Mouse (Mus musculus) liver (tissue): ENCODE data around the gene Tcf7l2.

Experiments used
- DNase-seq: peaks from one replicate; pipeline ENCODE4 v3.0.0-alpha.2; 2020; ENCODE audit warnings: mixed read lengths

Gene Tcf7l2

DNA sequence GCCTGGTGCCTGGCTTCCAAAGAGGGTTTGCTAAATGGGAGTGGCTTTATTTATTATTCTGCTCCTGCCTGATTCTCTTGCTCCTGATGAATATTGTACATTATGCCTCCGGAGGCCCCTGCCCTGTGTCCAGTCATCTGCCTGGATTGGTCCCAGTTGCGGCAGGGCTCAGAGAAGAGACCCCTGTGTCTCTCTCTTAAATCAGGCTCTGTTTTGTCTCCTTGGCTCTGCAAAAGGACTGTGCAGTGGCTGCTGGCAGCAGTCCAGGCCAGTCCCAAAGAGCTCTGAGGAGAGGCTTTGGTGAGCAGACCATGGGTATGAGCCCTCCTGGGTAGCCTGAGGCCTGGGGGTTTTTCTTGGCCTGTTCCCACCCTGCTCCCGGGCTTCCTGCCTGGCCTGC, 211.6 kb downstream of the Tcf7l2 start:
- DNase-seq = no peak

DNA sequence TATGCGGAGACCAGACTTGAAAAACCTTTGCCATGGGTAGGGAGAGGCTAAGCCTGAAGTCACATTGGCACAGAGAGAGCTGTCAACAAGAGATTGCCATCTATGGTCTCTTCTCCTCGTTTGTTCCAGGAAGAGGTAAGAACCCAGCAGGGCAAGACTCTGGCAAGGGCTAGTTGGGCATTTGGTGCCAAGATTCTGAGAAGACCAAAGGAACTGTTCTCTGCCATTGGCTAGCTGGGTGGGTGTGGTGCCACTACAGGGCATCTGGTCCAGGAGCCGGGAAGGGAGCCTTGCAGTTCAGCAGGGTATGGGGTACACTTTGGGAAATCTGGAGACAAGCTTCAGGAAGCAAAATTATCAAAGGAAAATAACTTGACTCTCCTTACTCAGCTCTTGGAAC, 213.5 kb downstream of the Tcf7l2 start:
- no peak for DNase-seq

DNA sequence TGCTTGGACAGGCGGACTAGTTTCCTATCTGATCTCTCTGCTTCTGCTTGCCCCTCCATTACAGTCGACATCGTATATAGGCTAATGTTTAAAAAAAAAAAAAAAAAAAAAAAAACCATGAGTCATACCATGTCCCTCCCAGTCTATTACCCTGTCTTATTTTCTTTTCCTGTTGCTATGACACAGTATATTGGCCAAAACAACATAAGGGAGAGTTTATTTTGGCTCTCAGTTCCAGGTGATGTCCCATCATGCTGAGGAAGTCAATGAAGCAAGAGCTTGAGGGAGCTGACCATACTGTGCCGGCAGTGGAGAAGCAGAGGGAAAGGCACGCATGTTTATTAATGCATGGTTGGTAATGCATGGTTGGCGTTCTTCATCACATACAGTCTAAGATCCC, 215.1 kb downstream of the Tcf7l2 start:
- no peak for DNase-seq

DNA sequence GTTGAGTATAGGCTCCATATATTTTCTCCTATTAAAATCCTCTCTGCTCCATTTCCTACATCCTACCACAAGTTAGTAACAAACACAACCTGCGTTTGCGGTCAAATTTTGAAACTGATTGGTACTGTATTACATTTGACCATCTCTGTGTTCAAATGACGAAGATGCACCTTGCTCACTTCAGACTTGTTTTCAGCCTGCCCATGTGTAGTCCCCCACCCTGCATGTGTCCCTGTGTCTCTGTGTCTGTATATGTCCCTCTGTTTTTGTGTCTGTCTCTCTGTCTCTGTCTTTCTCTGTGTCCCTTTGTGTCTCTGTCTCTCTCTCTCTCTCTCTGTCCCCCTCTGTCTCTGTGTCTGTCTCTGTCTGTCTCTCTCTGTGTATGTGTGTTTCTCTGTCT, 222.8 kb downstream of the Tcf7l2 start:
- no peak for DNase-seq

DNA sequence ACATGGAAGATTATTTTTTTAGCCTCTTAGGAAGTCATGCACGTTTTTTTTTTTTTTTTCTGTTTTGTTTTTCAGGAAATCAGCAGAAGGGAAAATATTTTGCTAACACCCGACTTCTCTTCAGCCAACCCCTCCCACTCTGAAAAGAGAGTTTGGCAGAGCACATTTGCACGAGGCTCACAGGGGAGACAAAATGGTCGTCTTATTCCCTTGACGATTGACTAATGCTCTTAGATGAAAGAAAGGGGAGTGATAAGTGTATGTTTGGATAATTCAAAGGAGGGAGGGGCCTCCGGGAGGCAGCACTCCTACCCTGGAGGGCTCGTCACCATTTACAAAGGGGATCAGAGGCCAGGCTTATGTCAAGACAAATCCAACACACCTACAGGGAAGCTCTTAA, 224.4 kb downstream of the Tcf7l2 start:
- no peak for DNase-seq

DNA sequence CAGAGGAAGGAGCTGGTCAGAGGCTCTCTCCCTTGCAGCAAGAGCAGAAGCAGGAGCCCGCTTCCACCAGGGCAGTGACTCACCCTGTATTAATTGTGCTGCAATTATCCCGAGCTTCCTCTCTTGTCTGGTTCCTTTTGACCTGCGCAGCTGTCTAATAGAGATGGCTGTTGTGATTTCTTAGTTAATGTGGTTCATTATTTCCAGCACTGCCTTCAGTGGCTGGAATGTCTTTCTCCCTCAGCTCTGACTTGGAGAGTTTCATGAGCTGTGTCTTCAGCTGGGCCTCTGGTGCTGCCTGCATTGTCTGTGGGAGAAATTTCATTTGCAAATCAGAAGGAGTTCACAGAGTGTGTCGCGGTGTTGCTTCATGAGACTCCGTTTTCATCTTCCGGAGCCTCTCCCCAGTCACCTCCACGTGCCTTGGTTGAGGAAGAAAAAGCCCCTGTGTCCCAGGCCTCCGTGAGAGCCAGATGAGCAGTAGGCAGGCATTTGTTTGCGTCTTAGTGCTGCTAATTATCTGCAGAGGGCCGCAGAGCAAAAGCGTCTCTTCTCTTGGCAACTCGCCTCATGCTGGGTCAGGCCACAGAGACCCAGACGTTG, 228.4 kb downstream of the Tcf7l2 start:
- no peak for DNase-seq

DNA sequence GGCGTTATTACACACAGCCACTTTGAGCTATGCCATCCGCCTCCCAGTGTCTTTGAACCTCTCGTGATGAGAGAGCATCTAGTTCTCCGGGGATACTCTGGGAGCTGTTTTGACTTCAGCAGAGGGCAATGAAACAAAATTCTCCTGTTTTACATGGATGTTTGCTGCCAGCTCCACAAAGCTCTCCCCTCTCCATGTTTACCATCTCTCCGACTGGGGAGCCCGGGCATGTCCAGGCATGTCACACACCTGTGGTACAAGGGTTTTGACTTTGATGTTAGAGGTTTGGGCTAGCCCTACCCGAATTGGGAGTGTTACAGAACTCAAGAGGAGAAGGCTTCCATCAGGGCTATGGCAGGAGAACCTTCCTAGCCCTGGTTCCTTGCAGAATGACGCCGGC, 234.5 kb downstream of the Tcf7l2 start:
- DNase-seq = no peak
